Mouse (Mus musculus) T-helper 2 cell (primary cell): ENCODE results near the gene Slc4a2.

ENCODE experiments used
- in situ Hi-C: fragments of 300-600 bp; cut with MboI, MseI; formaldehyde crosslinking; loops from one replicate; pipeline ENCODE4 v1.15.1; 2025; ENCODE audit warnings: high pct_unique_total_duplicates

Gene Slc4a2

GRCm38 (mm10) chr5:24423129-24424003 lies at the start of gene Slc4a2, which contains the start of gene Cdk5:
Gene Slc4a2, plus strand, starts transcription at chr5:24423837.
Gene Cdk5, minus strand, starts transcription at chr5:24423530.
- in situ Hi-C loops, result no loop called here

GRCm38 (mm10) chr5:24374216-24374615 lies 49.4 kb upstream of the Slc4a2 start:
- in situ Hi-C loops, result no loop called here

- in situ Hi-C loops, result no loop called here
These were observed 48.8 kb upstream of the Slc4a2 start for GRCm38 (mm10) chr5:24374666-24375328.

GRCm38 (mm10) chr5:24378700-24379099 lies 44.9 kb upstream of the Slc4a2 start:
- in situ Hi-C loops, result no loop called here

- in situ Hi-C loops, result no loop called here
These were observed 44.1 kb upstream of the Slc4a2 start for GRCm38 (mm10) chr5:24379501-24379900.

GRCm38 (mm10) chr5:24380499-24380898 lies 43.1 kb upstream of the Slc4a2 start:
- in situ Hi-C loops, result loop anchor here (10.0 kb wide), 1 partner anchor 216 kb away; the partner anchor contains the start of gene Nupl2

GRCm38 (mm10) chr5:24381486-24381885 lies 42.2 kb upstream of the Slc4a2 start:
- in situ Hi-C loops, result loop anchor here (10.0 kb wide), 1 partner anchor 217 kb away; the partner anchor contains the start of gene Nupl2

- in situ Hi-C loops, result loop anchor here (10.0 kb wide), 1 partner anchor 217 kb away; the partner anchor contains the start of gene Nupl2
These were observed 41.6 kb upstream of the Slc4a2 start for GRCm38 (mm10) chr5:24381988-24382387.

GRCm38 (mm10) chr5:24383026-24383859 lies 40.4 kb upstream of the Slc4a2 start:
- in situ Hi-C loops, result loop anchor here (10.0 kb wide), 1 partner anchor 218 kb away; the partner anchor contains the start of gene Nupl2

GRCm38 (mm10) chr5:24384407-24384806 lies 39.2 kb upstream of the Slc4a2 start:
- in situ Hi-C loops, result loop anchor here (10.0 kb wide), 1 partner anchor 220 kb away; the partner anchor contains the start of gene Nupl2

GRCm38 (mm10) chr5:24385374-24385773 lies 38.3 kb upstream of the Slc4a2 start:
- in situ Hi-C loops, result loop anchor here (10.0 kb wide), 1 partner anchor 221 kb away; the partner anchor contains the start of gene Nupl2

- in situ Hi-C loops, result loop anchor here (10.0 kb wide), 1 partner anchor 221 kb away; the partner anchor contains the start of gene Nupl2
These were observed 37.6 kb upstream of the Slc4a2 start for GRCm38 (mm10) chr5:24385887-24386550.

- in situ Hi-C loops, result loop anchor here (10.0 kb wide), 1 partner anchor 223 kb away; the partner anchor contains the start of gene Nupl2
These were observed 36.1 kb upstream of the Slc4a2 start for GRCm38 (mm10) chr5:24387264-24388241.

- in situ Hi-C loops, result loop anchor here (10.0 kb wide), 1 partner anchor 224 kb away; the partner anchor contains the start of gene Nupl2
These were observed 35.3 kb upstream of the Slc4a2 start for GRCm38 (mm10) chr5:24388246-24388915.

- in situ Hi-C loops, result loop anchor here (10.0 kb wide), 1 partner anchor 224 kb away; the partner anchor contains the start of gene Nupl2
These were observed 34.5 kb upstream of the Slc4a2 start for GRCm38 (mm10) chr5:24389011-24389657.

- in situ Hi-C loops, result loop anchor here (5.0 to 10.0 kb wide), 2 partner anchors 63 to 225 kb away; partner anchors contain the start of genes Agap3 and Nupl2
These were observed 34.0 kb upstream of the Slc4a2 start for GRCm38 (mm10) chr5:24389658-24390020.

- in situ Hi-C loops, result loop anchor here (5.0 kb wide), 1 partner anchor 60 kb away; the partner anchor contains the start of gene Agap3
These were observed 31.8 kb upstream of the Slc4a2 start, which contains the start of gene Atg9b for GRCm38 (mm10) chr5:24391864-24392263. Gene Atg9b, minus strand, starts transcription at chr5:24392143.

GRCm38 (mm10) chr5:24392724-24393123 lies 30.9 kb upstream of the Slc4a2 start:
- in situ Hi-C loops, result loop anchor here (5.0 kb wide), 1 partner anchor 60 kb away; the partner anchor contains the start of gene Agap3
